Mouse (Mus musculus) liver, adult 2 months (tissue): ENCODE results near the gene Actg2.

ENCODE experiments used
- CTCF ChIP-seq: fragments of 200-500 bp; IDR thresholded peaks from 2 replicates; pipeline ENCODE4 v1.5.1; 2011; ENCODE audit warnings: low read depth, low read length, control low read depth
- POLR2A ChIP-seq: fragments of 200-500 bp; IDR thresholded peaks from 2 replicates; pipeline ENCODE4 v1.6.1; 2011; ENCODE audit warnings: low read length, control low read depth; ENCODE audit not compliant: insufficient read depth; ENCODE audit errors: extremely low read depth

GRCm38 (mm10) chr6:83506258-83507167, 29.6 kb downstream of the Actg2 start, which contains the start of gene Dguok:
- TF ChIP-seq CTCF: no peak
- peak; percentile 84 for TF ChIP-seq POLR2A
